In the genomic region with DNA sequence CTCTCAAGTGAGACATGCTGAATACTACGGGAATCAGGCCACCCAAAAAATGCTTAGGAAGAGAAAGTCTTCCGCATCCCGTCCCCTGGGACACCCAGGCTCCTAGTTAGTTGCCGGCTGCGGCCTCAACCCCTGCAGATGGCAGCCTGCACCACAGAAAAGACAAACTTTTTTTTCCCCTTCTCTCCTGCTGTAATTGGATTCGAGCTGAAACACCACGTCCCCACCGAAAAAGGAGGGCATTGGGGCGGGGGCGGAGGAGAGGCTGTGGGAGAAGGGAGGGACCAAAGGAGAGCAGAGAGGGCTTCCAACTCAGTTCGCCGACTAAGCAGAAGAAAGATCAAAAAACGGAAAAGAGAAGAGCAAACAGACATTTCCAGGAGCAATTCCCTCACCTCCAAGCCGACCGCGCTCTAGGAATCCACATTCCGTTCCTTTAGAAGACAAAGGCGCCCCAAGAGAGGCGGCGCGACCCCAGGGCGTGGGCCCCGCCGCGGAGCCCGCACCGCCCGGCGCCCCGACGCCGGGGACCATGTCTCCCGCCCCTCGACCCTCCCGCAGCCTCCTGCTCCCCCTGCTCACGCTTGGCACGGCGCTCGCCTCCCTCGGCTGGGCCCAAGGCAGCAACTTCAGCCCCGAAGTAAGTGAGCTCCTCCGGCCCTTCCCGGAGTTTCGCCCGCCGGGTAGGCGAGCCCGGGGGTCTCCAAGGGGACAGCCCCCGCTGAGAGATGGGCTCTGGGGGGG, we compare ENCODE assay signal across 8 mouse cellular contexts. TPM values are rescaled to one million over a fixed set of nuclear protein-coding genes. Genes with fewer than 3 reads are reported as not detected.
DNase-seq lines count a peak whose midpoint lies in the region; ATAC-seq and TF ChIP-seq lines count a peak whose summit lies in the region.

A gene (plus strand): TSS at position 279 of the 744 bp plus-strand sequence.

- peak; percentile 62; the same call in 1 of the 2 replicates for ATAC-seq in embryonic facial prominence, embryonic 13.5 days (ENCODE audit: insufficient number of reproducible peaks, insufficient read depth, low FRiP score, low TSS enrichment, low read depth)
- ATAC-seq in heart, embryonic 11.5 days (replicated peaks; ENCODE audit: insufficient number of reproducible peaks, low FRiP score, low TSS enrichment) = no peak; the same call in 1 of the 2 replicates

- peaks cover 24% of the 10 kb centered on the region for H3K36me3 ChIP-seq in embryonic facial prominence, embryonic 13.5 days
- peaks cover 4% of the 10 kb centered on the region; the same call in 1 of the 2 replicates for H3K36me3 ChIP-seq in heart, embryonic 11.5 days (ENCODE audit: control insufficient read depth, insufficient read depth, low read length)

- peak within 1 kb of the TSS; percentile 100 for H3K27ac ChIP-seq in embryonic facial prominence, embryonic 13.5 days
- peak within 1 kb of the TSS; percentile 96 for H3K27ac ChIP-seq in heart, embryonic 11.5 days (ENCODE audit: low read depth, low read length)

- peak within 1 kb of the TSS; percentile 92 for H3K4me2 ChIP-seq in embryonic facial prominence, embryonic 13.5 days
- H3K4me2 ChIP-seq in heart, embryonic 11.5 days = peak within 1 kb of the TSS; percentile 83

- H3K4me1 ChIP-seq in embryonic facial prominence, embryonic 13.5 days = peaks cover 44% of the 10 kb centered on the region
- H3K4me1 ChIP-seq in heart, embryonic 11.5 days (ENCODE audit: control insufficient read depth, insufficient read depth, low read length) = peaks cover 40% of the 10 kb centered on the region
- H3K4me1 ChIP-seq in lung, adult 2 months (ENCODE audit: control insufficient read depth, insufficient read depth, low read length) = peaks cover 23% of the 10 kb centered on the region

- H3K4me3 ChIP-seq in embryonic facial prominence, embryonic 13.5 days = peak within 1 kb of the TSS; percentile 89
- peak within 1 kb of the TSS; percentile 82 for H3K4me3 ChIP-seq in heart, embryonic 11.5 days (ENCODE audit: low read depth, low read length)
- H3K4me3 ChIP-seq in lung, adult 2 months (replicated peaks; ENCODE audit: extremely low read depth, low read depth, low read length) = peak within 1 kb of the TSS; percentile 75

- DNase-seq in right cerebral cortex, adult 18-20 months = peak; percentile 30
- DNase-seq in right cerebral cortex, postnatal 14 days = no peak
- peak; percentile 59 to 78 for DNase-seq in kidney, postnatal 25 days
- DNase-seq in lung, adult 2 months = peak; percentile 68
- DNase-seq in ovary, adult 18-20 months (ENCODE audit: low spot score) = peak; percentile 78
- no peak for DNase-seq in natural killer cell, adult 2 months (ENCODE audit: low spot score in 2 of 2)

- H3K9ac ChIP-seq in embryonic facial prominence, embryonic 13.5 days = peak within 1 kb of the TSS; percentile 100
- H3K9ac ChIP-seq in heart, embryonic 11.5 days (ENCODE audit: low read depth, low read length) = peak within 1 kb of the TSS; percentile 99

- WGBS in embryonic facial prominence, embryonic 13.5 days = under 1% methylated on average over 45 of the region's 49 CpGs
- WGBS in heart, embryonic 11.5 days (ENCODE audit: insufficient replicate concordance) = 0% methylated on average over 46 of the region's 49 CpGs
- WGBS in lung, adult 2 months = 1% methylated on average over 49 of the region's 49 CpGs

- H3K9me3 ChIP-seq in embryonic facial prominence, embryonic 13.5 days = no peaks in the 10 kb centered on the region
- no peaks in the 10 kb centered on the region for H3K9me3 ChIP-seq in heart, embryonic 11.5 days (replicated peaks; ENCODE audit: control insufficient read depth, low read length)

- H3K27me3 ChIP-seq in embryonic facial prominence, embryonic 13.5 days = no peaks in the 10 kb centered on the region
- H3K27me3 ChIP-seq in heart, embryonic 11.5 days (ENCODE audit: control insufficient read depth, insufficient read depth, low read length) = no peaks in the 10 kb centered on the region

- TF ChIP-seq POLR2A in lung, adult 2 months (IDR thresholded peaks at IDR 0.05; ENCODE audit: borderline replicate concordance, extremely low read depth, low read depth, low read length) = peak; percentile 41; the same call in 1 of the 2 replicates

- no peak for TF ChIP-seq CTCF in lung, adult 2 months (IDR thresholded peaks at IDR 0.05; ENCODE audit: insufficient read depth, low read length)

RNA-seq across cellular contexts. Expression of the gene that starts here (rescaled TPM):
- polyA plus RNA-seq in embryonic facial prominence, embryonic 13.5 days (2015; fragmentation: Nextera tagmentation; extraction: Ambion mirVana) = 202 and 208 TPM in 2 replicates
- 84.3 and 90.2 TPM in 2 replicates for polyA plus RNA-seq in heart, embryonic 11.5 days (2014; fragmentation: Nextera tagmentation; extraction: Ambion mirVana)
- polyA plus RNA-seq in lung, adult 2 months (2012; rRNA removed) = 119 and 130 TPM in 2 replicates

Comparison
In these comparisons a context has a peak if more than half of its experiments do, and no peak if none do; other contexts are left out.
1. DNase-seq: peak in right cerebral cortex, adult 18-20 months (single experiment), kidney, postnatal 25 days (2 of 2), lung, adult 2 months (single experiment) and ovary, adult 18-20 months (single experiment); none in right cerebral cortex, postnatal 14 days (single experiment) and natural killer cell, adult 2 months (0 of 2).
2. Peak in every context shown above with its lines, with median percentiles within 50 percentile points of each other: H3K4me3 ChIP-seq.